Mouse (Mus musculus) CH12.LX (cell line): ENCODE data around the gene Ilf2. TPM values are rescaled to one million over a fixed set of nuclear protein-coding genes. Genes with fewer than 3 reads are reported as not detected.

ENCODE experiments used
- DNase-seq: peaks from one replicate; pipeline ENCODE4 v3.0.0-alpha.2; 2013; ENCODE audit errors: extremely low read depth
- H3K27ac ChIP-seq: 2 replicates; pipeline ENCODE4 v1.5.1; 2012; ENCODE audit warnings: low read depth, mild to moderate bottlenecking, control low read depth, moderate library complexity; ENCODE audit not compliant: insufficient read depth
- H3K27me3 ChIP-seq: replicated peaks from 2 replicates; pipeline ENCODE3; 2012; ENCODE audit warnings: inconsistent platforms
- H3K36me3 ChIP-seq, 2 experiments: replicated peaks in 1 of 2; 2 replicates each; pipeline versions ENCODE3 to v1.6.1; 2012; ENCODE audit warnings: inconsistent platforms in 1 of 2, low read length in 1 of 2, mild to moderate bottlenecking in 1 of 2, mixed read lengths in 1 of 2, moderate library complexity in 1 of 2; ENCODE audit not compliant: control insufficient read depth in 1 of 2, insufficient read depth in 1 of 2
- H3K4me1 ChIP-seq, 2 experiments: 2 replicates each; pipeline ENCODE4 v1.6.1; 2012; ENCODE audit warnings: inconsistent platforms in 1 of 2, moderate library complexity in 1 of 2; ENCODE audit not compliant: insufficient read depth in 2 of 2, control insufficient read depth in 1 of 2
- H3K4me2 ChIP-seq: 2 replicates; pipeline ENCODE4 v1.6.1; 2012; ENCODE audit warnings: low read depth, mild to moderate bottlenecking, control low read depth; ENCODE audit not compliant: poor library complexity, insufficient read depth, severe bottlenecking
- H3K4me3 ChIP-seq, 3 experiments: fragments of 150-350 bp in 1 of 3; sonication (generic) in 1 of 3; replicated peaks in 1 of 3; 2 replicates each; pipeline versions ENCODE3 to v1.5.1; 2011 to 2012; ENCODE audit warnings: low read depth in 2 of 3, low read length in 2 of 3, mild to moderate bottlenecking in 2 of 3, moderate library complexity in 2 of 3, control low read depth in 1 of 3, improper control_type of control experiment in 1 of 3, inconsistent platforms in 1 of 3, mixed read lengths in 1 of 3; ENCODE audit not compliant: poor library complexity in 1 of 3
- H3K79me2 ChIP-seq: replicated peaks from 2 replicates; pipeline ENCODE4 v1.6.1; 2012; ENCODE audit warnings: mild to moderate bottlenecking, moderate library complexity; ENCODE audit not compliant: control insufficient read depth, poor library complexity, insufficient read depth, severe bottlenecking; ENCODE audit errors: extremely low read depth
- H3K9ac ChIP-seq: 2 replicates; pipeline ENCODE4 v1.6.1; 2012; ENCODE audit warnings: low read depth, mild to moderate bottlenecking, control low read depth, moderate library complexity; ENCODE audit not compliant: insufficient read depth
- H3K9me3 ChIP-seq: replicated peaks from 2 replicates; pipeline ENCODE3; 2012; ENCODE audit warnings: low read length, inconsistent platforms, mixed read lengths
- BHLHE40 ChIP-seq: IDR thresholded peaks from 2 replicates; pipeline ENCODE4 v1.6.1; 2011; ENCODE audit warnings: mild to moderate bottlenecking, low read depth, low read length, improper control_type of control experiment
- CHD1 ChIP-seq: IDR thresholded peaks from 2 replicates; pipeline ENCODE4 v1.6.1; 2012; ENCODE audit warnings: low read depth, low read length, improper control_type of control experiment, inconsistent platforms
- CHD2 ChIP-seq: IDR thresholded peaks from 2 replicates; pipeline ENCODE4 v1.6.1; 2011; ENCODE audit warnings: low read length, improper control_type of control experiment
- CTCF ChIP-seq, 2 experiments: IDR thresholded peaks in 1 of 2; conservative IDR thresholded peaks in 1 of 2; 2 replicates each; pipeline ENCODE4 v1.5.1; 2011 to 2012; ENCODE audit warnings: low read depth in 2 of 2, low read length in 2 of 2, improper control_type of control experiment in 1 of 2, inconsistent platforms in 1 of 2, mild to moderate bottlenecking in 1 of 2, moderate library complexity in 1 of 2
- ELF1 ChIP-seq: IDR thresholded peaks from 2 replicates; pipeline ENCODE4 v1.6.1; 2014; ENCODE audit warnings: low read depth, mild to moderate bottlenecking, inconsistent platforms, low read length, improper control_type of control experiment
- EP300 ChIP-seq: IDR thresholded peaks from 2 replicates; pipeline ENCODE4 v1.6.1; 2011; ENCODE audit warnings: low read length, improper control_type of control experiment
- ETS1 ChIP-seq: conservative IDR thresholded peaks from 2 replicates; pipeline ENCODE4 v1.6.1; 2012; ENCODE audit warnings: low read depth, mild to moderate bottlenecking, inconsistent platforms, low read length, improper control_type of control experiment, moderate library complexity
- HCFC1 ChIP-seq: IDR thresholded peaks from 2 replicates; pipeline ENCODE4 v1.6.1; 2012; ENCODE audit warnings: low read depth, mild to moderate bottlenecking, inconsistent platforms, low read length, improper control_type of control experiment
- IRF4 ChIP-seq: IDR thresholded peaks from 2 replicates; pipeline ENCODE4 v1.6.1; 2014; ENCODE audit warnings: low read depth, mild to moderate bottlenecking, inconsistent platforms, low read length, improper control_type of control experiment
- JUND ChIP-seq: conservative IDR thresholded peaks from 2 replicates; pipeline ENCODE4 v1.6.1; 2011; ENCODE audit warnings: low read depth, low read length, improper control_type of control experiment
- KAT2A ChIP-seq: IDR thresholded peaks from 2 replicates; pipeline ENCODE4 v1.6.1; 2012; ENCODE audit warnings: low read length, improper control_type of control experiment, inconsistent platforms; ENCODE audit not compliant: insufficient replicate concordance
- MAX ChIP-seq: IDR thresholded peaks from 2 replicates; pipeline ENCODE4 v1.6.1; 2011; ENCODE audit warnings: low read length, improper control_type of control experiment
- MAZ ChIP-seq: IDR thresholded peaks from 2 replicates; pipeline ENCODE4 v1.6.1; 2012; ENCODE audit warnings: low read depth, mild to moderate bottlenecking, inconsistent platforms, low read length, improper control_type of control experiment, moderate library complexity
- MEF2A ChIP-seq: IDR thresholded peaks from 2 replicates; pipeline ENCODE4 v1.6.1; 2014; ENCODE audit warnings: low read depth, mild to moderate bottlenecking, inconsistent platforms, low read length, improper control_type of control experiment, borderline replicate concordance
- MXI1 ChIP-seq: IDR thresholded peaks from 2 replicates; pipeline ENCODE4 v1.6.1; 2011; ENCODE audit warnings: mild to moderate bottlenecking, low read depth, low read length, improper control_type of control experiment
- MYC ChIP-seq: IDR thresholded peaks from 2 replicates; pipeline ENCODE4 v1.6.1; 2011; ENCODE audit warnings: low read depth, mild to moderate bottlenecking, improper control_type of control experiment, low read length
- NELFE ChIP-seq: IDR thresholded peaks from 2 replicates; pipeline ENCODE4 v1.6.1; 2011; ENCODE audit warnings: low read depth, low read length, improper control_type of control experiment
- NRF1 ChIP-seq: IDR thresholded peaks from 2 replicates; pipeline ENCODE4 v1.6.1; 2014; ENCODE audit warnings: low read depth, mild to moderate bottlenecking, inconsistent platforms, low read length, improper control_type of control experiment, moderate library complexity
- PAX5 ChIP-seq: IDR thresholded peaks from 2 replicates; pipeline ENCODE4 v1.6.1; 2012; ENCODE audit warnings: low read length, inconsistent platforms, mixed read lengths
- POLR2A ChIP-seq: IDR thresholded peaks from 2 replicates; pipeline ENCODE4 v1.6.1; 2011; ENCODE audit warnings: low read depth, mild to moderate bottlenecking, improper control_type of control experiment, low read length
- POLR2AphosphoS2 ChIP-seq: IDR thresholded peaks from 2 replicates; pipeline ENCODE4 v1.6.1; 2011; ENCODE audit warnings: low read depth, low read length, improper control_type of control experiment
- RAD21 ChIP-seq: IDR thresholded peaks from 2 replicates; pipeline ENCODE4 v1.6.1; 2011; ENCODE audit warnings: low read depth, mild to moderate bottlenecking, low read length, improper control_type of control experiment, moderate library complexity
- RCOR1 ChIP-seq: conservative IDR thresholded peaks from 2 replicates; pipeline ENCODE4 v1.6.1; 2012; ENCODE audit warnings: low read depth, mild to moderate bottlenecking, inconsistent platforms, low read length, improper control_type of control experiment
- SIN3A ChIP-seq: IDR thresholded peaks from 2 replicates; pipeline ENCODE4 v1.6.1; 2012; ENCODE audit warnings: low read length, improper control_type of control experiment, inconsistent platforms
- SMC3 ChIP-seq: IDR thresholded peaks from 2 replicates; pipeline ENCODE4 v1.6.1; 2011; ENCODE audit warnings: low read depth, low read length, improper control_type of control experiment
- TBP ChIP-seq: conservative IDR thresholded peaks from 2 replicates; pipeline ENCODE4 v1.6.1; 2011; ENCODE audit warnings: low read depth, low read length, improper control_type of control experiment
- TCF12 ChIP-seq: IDR thresholded peaks from 2 replicates; pipeline ENCODE4 v1.6.1; 2014; ENCODE audit warnings: low read depth, mild to moderate bottlenecking, inconsistent platforms, low read length, improper control_type of control experiment
- UBTF ChIP-seq: IDR thresholded peaks from 2 replicates; pipeline ENCODE4 v1.6.1; 2012; ENCODE audit warnings: low read depth, mild to moderate bottlenecking, inconsistent platforms, low read length, improper control_type of control experiment, moderate library complexity
- USF1 ChIP-seq: IDR thresholded peaks from 2 replicates; pipeline ENCODE4 v1.6.1; 2014; ENCODE audit warnings: low read depth, mild to moderate bottlenecking, inconsistent platforms, low read length, improper control_type of control experiment
- USF2 ChIP-seq: conservative IDR thresholded peaks from 2 replicates; pipeline ENCODE4 v1.6.1; 2011; ENCODE audit warnings: low read depth, low read length, improper control_type of control experiment
- ZC3H11A ChIP-seq: IDR thresholded peaks from 2 replicates; pipeline ENCODE4 v1.6.1; 2012; ENCODE audit warnings: low read depth, mild to moderate bottlenecking, inconsistent platforms, low read length, improper control_type of control experiment
- ZMIZ1 ChIP-seq: IDR thresholded peaks from 2 replicates; pipeline ENCODE4 v1.6.1; 2012; ENCODE audit warnings: low read depth, mild to moderate bottlenecking, inconsistent platforms, low read length, improper control_type of control experiment
- ZNF384 ChIP-seq: IDR thresholded peaks from 2 replicates; pipeline ENCODE4 v1.6.1; 2012; ENCODE audit warnings: low read depth, low read length, improper control_type of control experiment, inconsistent platforms
- dilution Hi-C: fragments of 300-500 bp; cut with MboI; formaldehyde crosslinking; loops from 2 replicates; pipeline ENCODE4 v1.14.3; 2020; ENCODE audit warnings: low sequenced_read_pairs; ENCODE audit not compliant: extremely low pct_unique_long_range_greater_than_20kb, extremely low pct_ligation_motif_present
- in situ Hi-C: fragments of 300-500 bp; cut with MboI; formaldehyde crosslinking; loops from 3 replicates; pipeline ENCODE4 v1.14.3; 2019; ENCODE audit warnings: low sequenced_read_pairs, low pct_ligation_motif_present, low pct_unique_long_range_greater_than_20kb, mixed read lengths
- polyA plus RNA-seq: library from polyadenylated mRNA; unstranded; fragments of >175 nt; gene quantifications from 2 replicates; pipeline ENCODE4 v1.2.1, GENCODE M21; 2012; ENCODE audit warnings: low read depth; ENCODE audit not compliant: insufficient read length
- total RNA-seq, 2 experiments: library from RNA; depleted of rRNA; stranded (reverse); fragments of 300-350 nt in 1 of 2; fragments of >200 nt in 1 of 2; gene quantifications; 2 replicates each; pipeline ENCODE4 v1.2.3; 2012 to 2014

Ilf2 gene
- total and polyA plus RNA-seq, 3 experiments: 120 to 197 (median 182) TPM

- no peaks in the 10 kb centered on the region for H3K27me3 ChIP-seq
- no peak overlapping the region for H3K27ac ChIP-seq
- peaks cover 9 to 18% of the 10 kb centered on the region in 2 experiments; a peak in 2 of 4 replicates for H3K4me1 ChIP-seq
- peak; percentile 54 for DNase-seq
- peak overlapping the region; percentile 82 for H3K4me2 ChIP-seq
- H3K36me3 ChIP-seq: peaks cover 2 to 21% of the 10 kb centered on the region in 2 experiments
- H3K4me3 ChIP-seq: peak overlapping the region; percentile 62 to 67 (median 66)
- no peaks in the 10 kb centered on the region for H3K79me2 ChIP-seq
- dilution Hi-C loops (no loop called here), in situ Hi-C loops (no loop called here)
- H3K9me3 ChIP-seq: no peaks in the 10 kb centered on the region
- peak overlapping the region; percentile 78 for H3K9ac ChIP-seq
- peak; percentile 74 for TF ChIP-seq POLR2A
- TF ChIP-seq USF2: no peak
- TF ChIP-seq CHD1: no peak
- TF ChIP-seq RCOR1: no peak
- no peak; the same call in 1 of the 2 replicates for TF ChIP-seq ETS1
- peak; percentile 60; the same call in 1 of the 2 replicates for TF ChIP-seq ELF1
- no peak for TF ChIP-seq ZNF384
- no peak for TF ChIP-seq MAZ
- no peak for TF ChIP-seq UBTF
- no peak for TF ChIP-seq ZC3H11A
- no peak for TF ChIP-seq SMC3
- no peak for TF ChIP-seq PAX5
- peak; percentile 80 for TF ChIP-seq SIN3A
- TF ChIP-seq EP300: 0 out of 2 replicates have a peak, but pooled peaks have one; percentile 17
- TF ChIP-seq CHD2: no peak
- 0 out of 2 replicates have a peak, but pooled peaks have one; percentile 62 for TF ChIP-seq MYC
- TF ChIP-seq POLR2AphosphoS2: peak; percentile 63; the same call in 1 of the 2 replicates
- peak; percentile 78; the same call in 1 of the 2 replicates for TF ChIP-seq TBP
- peak; percentile 44; the same call in 1 of the 2 replicates for TF ChIP-seq MAX
- peak; percentile 40 for TF ChIP-seq IRF4
- TF ChIP-seq HCFC1: peak; percentile 26; the same call in 1 of the 2 replicates
- TF ChIP-seq BHLHE40: peak; percentile 41; the same call in 1 of the 2 replicates
- no peak for TF ChIP-seq MEF2A
- TF ChIP-seq CTCF (conservative IDR thresholded peaks at IDR 0.05 in 1 of 2, IDR thresholded peaks at IDR 0.05 in 1 of 2; ENCODE audit: low read depth in 2 of 2, low read length in 2 of 2): no peak
- TF ChIP-seq TCF12: peak; percentile 67
- peak; percentile 96 for TF ChIP-seq MXI1
- TF ChIP-seq ZMIZ1: no peak
- TF ChIP-seq KAT2A: no peak
- TF ChIP-seq NELFE: peak; percentile 62
- no peak for TF ChIP-seq NRF1
- no peak for TF ChIP-seq RAD21
- TF ChIP-seq USF1: no peak
- TF ChIP-seq JUND: no peak
These were observed 38.8 kb downstream of the Ilf2 start for GRCm38 (mm10) chr3:90514691-90515090.
